Mouse (Mus musculus) heart, postnatal 25 days (tissue): ENCODE measurements around the gene Ccser2. TPM values are rescaled to one million over a fixed set of nuclear protein-coding genes. Genes with fewer than 3 reads are reported as not detected.

Source experiments
- DNase-seq: peaks from one replicate; pipeline ENCODE4 v3.0.0; 2022; ENCODE audit warnings: low spot score
- intact Hi-C: fragments of 180-260 bp; cut with DNase I; formaldehyde crosslinking; loops from one replicate; pipeline ENCODE4 v1.15.1; 2025
- total RNA-seq, 2 experiments: library from RNA; stranded (reverse); gene quantifications; 2 replicates each; pipeline ENCODE4 v1.2.3; 2021

Gene Ccser2
- total RNA-seq, 2 experiments from 2014 or later: 112 to 119 TPM

DNA sequence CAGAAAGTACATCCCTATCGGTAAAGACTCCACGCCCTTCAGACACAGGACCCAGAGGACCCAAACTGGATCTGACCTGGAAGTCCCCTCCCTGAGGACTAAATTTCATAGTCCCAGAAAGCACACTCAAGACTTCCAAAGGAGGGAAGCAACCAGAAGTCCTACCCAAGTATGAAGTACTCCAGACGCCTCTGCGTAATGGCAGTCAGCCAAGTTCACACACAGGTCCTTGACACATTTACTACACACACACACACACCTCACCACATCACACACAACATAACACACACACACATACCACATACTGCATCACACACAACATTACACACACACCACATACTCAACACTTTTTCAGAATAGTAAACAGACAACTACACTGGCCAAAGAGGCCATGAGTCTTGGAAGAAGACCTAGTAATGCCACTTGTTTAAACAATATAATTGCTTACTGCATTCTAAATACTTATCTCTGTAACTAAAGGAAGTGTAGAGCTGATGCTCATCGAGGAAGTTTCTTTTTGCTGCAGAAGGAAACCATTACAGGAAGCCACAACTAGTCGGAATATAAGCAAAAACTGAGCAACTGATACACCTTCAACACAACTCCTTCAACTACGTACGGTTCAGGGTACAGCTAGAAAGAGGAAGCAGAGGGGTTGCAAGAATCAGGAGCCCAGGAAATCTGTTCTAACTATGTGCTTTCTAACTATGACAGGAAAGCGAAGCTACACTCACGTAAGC, 15.7 kb downstream of the Ccser2 start:
- intact Hi-C loops: loop anchor here (5.0 kb wide), 1 partner anchor 79 kb away; no protein-coding TSS in a partner anchor
- no peak for DNase-seq

GRCm38 (mm10) chr14:36952142-36952541, 16.4 kb downstream of the Ccser2 start:
- intact Hi-C loops: loop anchor here (5.0 kb wide), 1 partner anchor 80 kb away; no protein-coding TSS in a partner anchor
- no peak for DNase-seq

DNA sequence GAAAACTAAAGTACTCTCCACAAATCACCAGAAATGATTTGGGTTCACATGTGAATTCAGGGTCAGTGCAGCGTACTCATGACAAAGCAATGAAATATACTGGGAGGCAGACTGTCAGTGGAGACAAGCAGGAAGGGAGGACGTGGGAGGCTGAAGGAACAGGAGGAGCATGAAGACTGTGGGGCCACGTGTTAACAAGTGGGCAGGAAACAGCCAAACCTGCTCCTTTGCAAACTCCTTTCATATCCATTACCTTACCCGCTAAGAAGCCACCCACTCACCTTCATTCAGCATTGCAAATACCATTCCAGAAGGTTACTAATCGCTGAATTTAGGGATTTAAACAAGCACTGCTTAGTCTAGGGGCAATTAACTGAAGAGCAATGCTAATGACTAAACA, 25.9 kb downstream of the Ccser2 start:
- intact Hi-C loops: no loop called here
- DNase-seq: no peak

DNA sequence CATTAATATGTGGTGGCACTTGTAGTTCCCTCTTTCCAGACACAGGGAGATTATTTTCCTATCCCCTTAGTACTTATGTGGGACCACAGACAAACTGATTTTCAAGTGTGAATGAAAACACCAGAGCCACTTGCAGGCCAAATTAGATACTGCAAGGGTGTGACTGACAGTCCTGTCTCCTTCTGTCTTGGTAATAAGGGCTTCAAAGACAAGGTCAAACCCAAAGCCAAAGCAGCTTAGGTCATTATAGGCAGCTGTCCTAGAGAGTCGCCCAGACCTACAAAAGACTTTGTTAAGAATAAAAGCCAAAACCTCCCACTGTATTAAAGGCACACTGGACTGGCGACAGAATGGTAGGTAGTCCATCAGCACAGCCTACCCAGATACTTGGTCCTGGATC, 30.6 kb downstream of the Ccser2 start:
- no peak for DNase-seq
- intact Hi-C loops: loop anchor here (1.0 kb wide), 1 partner anchor 71 kb away; no protein-coding TSS in a partner anchor

GRCm38 (mm10) chr14:36937080-36937878, 31.3 kb downstream of the Ccser2 start:
- intact Hi-C loops: loop anchor here (1.0 kb wide), 1 partner anchor 70 kb away; no protein-coding TSS in a partner anchor
- no peak for DNase-seq

- DNase-seq: no peak
- intact Hi-C loops: no loop called here
Measured at GRCm38 (mm10) chr14:36932638-36933382, 35.8 kb downstream of the Ccser2 start.

DNA sequence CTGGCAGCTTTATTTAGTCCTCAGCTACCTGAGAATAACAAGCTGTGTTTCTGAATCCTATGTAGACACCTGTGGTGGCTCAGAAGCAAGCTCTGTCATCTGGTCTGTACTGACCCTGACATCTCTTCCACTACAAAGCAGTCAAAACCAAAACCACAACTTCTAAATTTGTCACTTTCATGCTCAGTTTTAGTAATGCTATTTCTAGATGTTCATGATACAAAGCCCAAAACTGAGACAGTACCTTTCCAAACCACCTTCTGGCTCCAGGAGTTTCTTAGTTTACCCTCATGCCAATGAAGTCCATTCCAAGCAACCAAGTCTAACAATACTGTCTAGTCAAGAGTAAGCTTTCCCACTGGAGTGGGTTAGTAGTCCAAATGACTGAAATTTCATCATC, 36.5 kb downstream of the Ccser2 start:
- intact Hi-C loops: no loop called here
- no peak for DNase-seq

GRCm38 (mm10) chr14:36923383-36923782, 45.2 kb downstream of the Ccser2 start:
- intact Hi-C loops: loop anchor here (5.0 kb wide), 1 partner anchor 44 kb away; the partner anchor contains the start of gene Ccser2
- DNase-seq: no peak

GRCm38 (mm10) chr14:36921346-36922049, 47.1 kb downstream of the Ccser2 start:
- intact Hi-C loops: loop anchor here (2.0 to 5.0 kb wide), 2 partner anchors 13 to 46 kb away; partner anchors contain the start of gene Ccser2
- DNase-seq: no peak

- intact Hi-C loops: loop anchor here (2.0 to 5.0 kb wide), 2 partner anchors 15 to 47 kb away; partner anchors contain the start of gene Ccser2
- DNase-seq: no peak
Measured at GRCm38 (mm10) chr14:36919886-36920285, 48.7 kb downstream of the Ccser2 start.

- intact Hi-C loops: no loop called here
- DNase-seq: peak; percentile 80
Measured at GRCm38 (mm10) chr14:36919146-36919545, 49.4 kb downstream of the Ccser2 start.

DNA sequence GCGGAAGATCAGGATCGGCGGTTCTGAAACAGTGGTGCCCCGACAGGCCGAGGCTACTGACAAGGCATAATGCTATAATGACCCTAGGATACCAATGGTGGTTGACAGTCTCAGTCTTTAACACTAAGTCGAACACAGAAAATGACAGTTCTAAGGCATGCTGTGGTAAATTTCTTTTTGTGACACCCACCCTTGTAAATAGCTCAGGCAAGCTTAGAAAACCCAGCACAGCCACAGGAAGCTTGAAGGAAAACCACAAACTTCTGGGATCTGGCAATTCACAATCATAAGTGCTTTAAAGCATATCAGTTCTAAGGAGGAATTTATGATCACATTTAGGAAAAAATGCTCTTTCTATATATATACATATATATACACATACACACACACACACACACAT, 53.4 kb downstream of the Ccser2 start:
- no peak for DNase-seq
- intact Hi-C loops: no loop called here

DNA sequence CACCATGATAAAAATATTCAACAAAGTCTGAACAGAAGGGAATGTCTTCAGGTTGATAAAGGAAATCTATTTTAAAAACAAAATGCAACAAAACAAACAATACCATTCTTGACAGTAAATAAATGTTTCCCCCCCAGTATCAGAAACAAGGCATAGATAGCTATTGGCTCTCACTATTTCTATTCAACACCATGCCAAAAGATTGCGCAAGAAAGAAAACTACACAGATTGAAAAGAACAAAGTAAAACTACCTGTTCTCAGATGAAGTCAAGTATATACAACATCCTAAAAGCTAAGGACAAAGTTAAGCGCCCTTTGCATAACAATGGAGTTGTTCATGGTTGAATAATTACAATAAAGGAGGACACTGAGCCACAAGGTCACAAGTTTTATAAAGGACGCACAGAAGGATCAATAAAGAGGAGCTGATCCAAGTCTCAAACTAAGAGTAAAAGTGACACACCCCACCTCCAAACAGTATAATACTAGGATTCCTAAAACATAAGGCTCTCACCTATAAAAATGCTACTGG, 54.0 kb downstream of the Ccser2 start:
- intact Hi-C loops: no loop called here
- no peak for DNase-seq

- DNase-seq: no peak
- intact Hi-C loops: no loop called here
Measured at GRCm38 (mm10) chr14:36911738-36912137, 56.8 kb downstream of the Ccser2 start.

DNA sequence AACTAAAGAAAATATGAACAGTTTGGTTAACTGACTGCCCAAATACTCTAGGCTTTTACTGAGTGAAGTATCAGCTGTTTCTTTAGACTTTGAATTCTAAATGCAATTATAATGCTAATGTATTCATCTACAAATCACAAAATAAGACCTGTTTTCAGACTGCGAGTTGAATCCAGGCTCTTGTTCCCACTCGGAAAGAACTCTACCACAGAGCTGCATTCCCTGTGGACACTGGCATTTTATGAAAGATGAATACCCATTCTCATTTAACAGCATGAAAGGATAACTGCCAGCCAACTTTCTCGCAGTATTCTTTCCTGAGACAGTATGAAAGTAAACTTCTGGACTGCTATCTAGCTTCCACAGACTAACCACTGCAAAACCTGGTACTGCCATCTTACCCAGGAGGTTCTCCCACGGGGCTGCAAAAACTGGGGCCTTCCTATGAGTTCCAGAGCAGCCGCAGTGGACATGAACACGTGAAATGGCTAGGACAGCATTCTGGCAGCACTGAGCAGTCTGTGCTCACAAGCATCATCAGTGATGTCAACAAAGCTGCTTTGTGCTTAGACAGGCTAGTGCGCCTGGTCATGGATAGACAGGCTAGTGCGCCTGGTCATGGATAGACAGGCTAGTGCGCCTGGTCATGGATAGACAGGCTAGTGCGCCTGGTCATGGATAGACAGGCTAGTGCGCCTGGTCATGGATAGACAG, 62.6 kb downstream of the Ccser2 start:
- DNase-seq: no peak
- intact Hi-C loops: no loop called here

DNA sequence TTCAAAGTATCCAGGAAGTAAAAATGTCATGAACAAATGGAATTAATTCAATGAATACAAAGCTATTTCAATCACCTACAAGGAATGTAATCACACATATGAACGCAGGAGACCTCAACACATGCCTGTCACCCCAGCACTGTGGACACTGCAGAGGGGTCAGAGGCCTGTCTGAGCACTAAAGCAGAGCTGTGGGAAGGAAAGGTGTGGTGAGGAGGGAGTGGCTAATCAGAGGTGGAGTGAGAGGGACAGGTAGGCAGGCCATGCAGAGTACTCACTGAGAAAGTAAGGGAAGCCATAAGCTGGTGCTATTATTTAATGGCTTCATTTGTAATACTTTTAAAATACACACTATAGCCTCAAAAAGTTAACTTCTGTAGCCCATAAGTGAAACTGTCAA, 64.4 kb downstream of the Ccser2 start:
- intact Hi-C loops: no loop called here
- DNase-seq: no peak

- DNase-seq: no peak
- intact Hi-C loops: no loop called here
Measured at GRCm38 (mm10) chr14:36900883-36901282, 67.7 kb downstream of the Ccser2 start.

DNA sequence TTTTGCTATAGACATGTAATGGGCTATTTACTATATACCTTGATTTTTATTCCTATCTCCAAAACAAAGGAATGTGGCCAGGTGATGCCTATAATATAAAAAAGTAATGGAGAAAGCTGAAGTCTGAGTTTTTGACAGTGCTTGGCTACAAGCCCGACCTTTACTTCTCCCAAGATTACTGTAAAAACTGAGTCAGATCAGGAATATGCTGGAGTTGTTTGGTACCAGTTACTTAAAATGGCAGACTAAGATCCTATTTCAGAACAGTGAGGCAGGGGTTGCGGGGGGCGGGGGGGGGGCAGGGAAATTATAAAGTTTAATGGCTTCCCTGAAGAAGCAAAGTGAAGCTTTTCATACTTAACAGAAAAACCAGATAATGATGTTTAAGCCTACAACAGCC, 73.9 kb downstream of the Ccser2 start:
- DNase-seq: no peak
- intact Hi-C loops: no loop called here
